Comparison of ENCODE assay signal across 8 mouse cellular contexts in the genomic region with DNA sequence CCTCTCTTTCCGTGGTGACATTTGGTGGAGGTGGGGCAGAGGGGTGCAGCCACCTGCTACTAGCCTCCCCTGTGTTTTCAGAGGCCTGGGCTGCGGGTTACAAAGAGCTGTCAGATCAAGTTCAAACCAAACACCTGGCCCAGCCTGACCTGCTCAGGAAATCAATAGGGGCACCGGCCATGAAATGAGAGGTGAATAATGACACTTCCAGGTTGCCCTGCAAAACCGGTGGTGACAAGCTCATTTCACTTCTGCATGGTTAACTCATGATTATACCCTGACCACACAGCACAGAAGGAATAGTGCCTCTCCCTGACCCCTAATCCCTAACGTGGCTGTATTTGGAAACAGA.
DNase-seq lines count a peak whose midpoint lies in the region; ATAC-seq and TF ChIP-seq lines count a peak whose summit lies in the region.
"Had no signal": no experiment of that assay in that cellular context is flagged by ENCODE, and none has a peak within 500 bp of the region (broad histone marks: within the 10 kb centered on the region; RNA-seq: fewer than 3 reads in every experiment).

No protein-coding gene starts in this region.

- peaks cover 19% of the 10 kb centered on the region for H3K4me1 ChIP-seq in hindbrain, embryonic 10.5 days (replicated peaks)
- H3K4me1 ChIP-seq in hindbrain, postnatal 0 days (ENCODE audit: insufficient read depth, low read length) = 0 out of 2 replicates have a peak, but pooled peaks cover 5% of the 10 kb centered on the region
- peaks cover 26% of the 10 kb centered on the region for H3K4me1 ChIP-seq in embryonic facial prominence, embryonic 10.5 days
- H3K4me1 ChIP-seq in stomach, embryonic 15.5 days = peaks cover 6% of the 10 kb centered on the region

- no peak for ATAC-seq in hindbrain, postnatal 0 days
- peak; percentile 71; the same call in 1 of the 2 replicates for ATAC-seq in stomach, embryonic 15.5 days (ENCODE audit: insufficient read depth, low FRiP score, low read depth)

- 0 out of 2 replicates have a peak overlapping the region, but pooled peaks have one; percentile 23 for H3K27ac ChIP-seq in hindbrain, embryonic 10.5 days
- no peak overlapping the region for H3K27ac ChIP-seq in hindbrain, postnatal 0 days
- peak overlapping the region; percentile 78 for H3K27ac ChIP-seq in embryonic facial prominence, embryonic 10.5 days (replicated peaks)
- H3K27ac ChIP-seq in stomach, embryonic 15.5 days = peak overlapping the region; percentile 71

- no peak for DNase-seq in hindbrain, embryonic 10.5 days (ENCODE audit: low spot score)
- DNase-seq in hindbrain, postnatal 0 days (ENCODE audit: low spot score) = no peak
- peak; percentile 44 for DNase-seq in embryonic facial prominence, embryonic 10.5 days (ENCODE audit: low spot score)
- DNase-seq in induced T-regulatory cell, adult 2 months (ENCODE audit: low read depth) = peak; percentile 43
- no peak for DNase-seq in testis, postnatal 10 days (ENCODE audit: low spot score)
- no peak for DNase-seq in layer of hippocampus, postnatal 25 days (ENCODE audit: extremely low spot score in 1 of 2, low spot score in 1 of 2)
- DNase-seq: right cerebral cortex, postnatal 14 days had no signal

- H3K36me3 ChIP-seq in hindbrain, embryonic 10.5 days = no peaks in the 10 kb centered on the region
- no peaks in the 10 kb centered on the region for H3K36me3 ChIP-seq in hindbrain, postnatal 0 days (ENCODE audit: insufficient read depth, low read length)
- H3K36me3 ChIP-seq in embryonic facial prominence, embryonic 10.5 days (replicated peaks) = no peaks in the 10 kb centered on the region
- H3K36me3 ChIP-seq in stomach, embryonic 15.5 days = no peaks in the 10 kb centered on the region

- H3K4me3 ChIP-seq in hindbrain, embryonic 10.5 days = no peak overlapping the region
- H3K4me3 ChIP-seq in hindbrain, postnatal 0 days (ENCODE audit: low read length) = no peak overlapping the region
- H3K4me3 ChIP-seq in embryonic facial prominence, embryonic 10.5 days = no peak overlapping the region; the same call in 1 of the 2 replicates
- no peak overlapping the region for H3K4me3 ChIP-seq in stomach, embryonic 15.5 days (replicated peaks)

- H3K9ac ChIP-seq in hindbrain, postnatal 0 days (replicated peaks; ENCODE audit: low read length) = no peak overlapping the region
- H3K9ac ChIP-seq in stomach, embryonic 15.5 days = no peak overlapping the region

- no peak for TF ChIP-seq CTCF in hindbrain, postnatal 0 days (IDR thresholded peaks at IDR 0.05; ENCODE audit: low read depth)

- H3K9me3 ChIP-seq in hindbrain, embryonic 10.5 days = no peaks in the 10 kb centered on the region
- H3K9me3 ChIP-seq in hindbrain, postnatal 0 days (ENCODE audit: low read length) = no peaks in the 10 kb centered on the region
- H3K9me3 ChIP-seq in embryonic facial prominence, embryonic 10.5 days = no peaks in the 10 kb centered on the region
- no peaks in the 10 kb centered on the region for H3K9me3 ChIP-seq in stomach, embryonic 15.5 days

- H3K27me3 ChIP-seq in hindbrain, embryonic 10.5 days (ENCODE audit: insufficient read depth, poor library complexity, severe bottlenecking) = no peaks in the 10 kb centered on the region; the same call in 1 of the 2 replicates
- no peaks in the 10 kb centered on the region for H3K27me3 ChIP-seq in hindbrain, postnatal 0 days (ENCODE audit: insufficient read depth, low read length)
- H3K27me3 ChIP-seq in embryonic facial prominence, embryonic 10.5 days (replicated peaks; ENCODE audit: low read depth, poor library complexity, severe bottlenecking) = no peaks in the 10 kb centered on the region
- H3K27me3 ChIP-seq in stomach, embryonic 15.5 days (replicated peaks) = no peaks in the 10 kb centered on the region

- WGBS in hindbrain, embryonic 10.5 days = 39% methylated on average over 5 of the region's 5 CpGs
- 36% methylated on average over 5 of the region's 5 CpGs for WGBS in hindbrain, postnatal 0 days
- 28% methylated on average over 5 of the region's 5 CpGs for WGBS in embryonic facial prominence, embryonic 10.5 days
- 16% methylated on average over 5 of the region's 5 CpGs for WGBS in stomach, embryonic 15.5 days

- H3K4me2 ChIP-seq in hindbrain, postnatal 0 days (ENCODE audit: low read depth, low read length) = no peak overlapping the region
- H3K4me2 ChIP-seq in stomach, embryonic 15.5 days = no peak overlapping the region

Comparison
In these comparisons a context has a peak if more than half of its experiments do, and no peak if none do; other contexts are left out.
1. DNase-seq: peak in embryonic facial prominence, embryonic 10.5 days (single experiment) and induced T-regulatory cell, adult 2 months (single experiment); none in hindbrain, embryonic 10.5 days (single experiment), hindbrain, postnatal 0 days (single experiment), testis, postnatal 10 days (single experiment) and layer of hippocampus, postnatal 25 days (0 of 2).